ENCODE assay signal across 9 mouse cellular contexts in genomic region chr5:108836156-108836555, GRCm38 (mm10). TPM values are rescaled to one million over a fixed set of nuclear protein-coding genes. Genes with fewer than 3 reads are reported as not detected.
DNase-seq lines count a peak whose midpoint lies in the region; ATAC-seq and TF ChIP-seq lines count a peak whose summit lies in the region.
"Had no signal": no experiment of that assay in that cellular context is flagged by ENCODE, and none has a peak within 500 bp of the region (broad histone marks: within the 10 kb centered on the region; RNA-seq: fewer than 3 reads in every experiment).

No protein-coding gene starts in this region.

- H3K36me3 ChIP-seq in midbrain, embryonic 14.5 days (ENCODE audit: control insufficient read depth, insufficient read depth, low read length): no peaks in the 10 kb centered on the region
- H3K36me3 ChIP-seq in midbrain, embryonic 11.5 days (ENCODE audit: control insufficient read depth, insufficient read depth, low read length): no peaks in the 10 kb centered on the region
- H3K36me3 ChIP-seq in limb, embryonic 11.5 days (ENCODE audit: control insufficient read depth, insufficient read depth, low read length): no peaks in the 10 kb centered on the region
- H3K36me3 ChIP-seq in stomach, postnatal 0 days (ENCODE audit: control insufficient read depth, insufficient read depth, low read length): no peaks in the 10 kb centered on the region
- no peaks in the 10 kb centered on the region for H3K36me3 ChIP-seq in forebrain, embryonic 13.5 days (ENCODE audit: poor library complexity, severe bottlenecking)

- DNase-seq in midbrain, embryonic 14.5 days: peak; percentile 52
- no peak for DNase-seq in midbrain, embryonic 11.5 days (ENCODE audit: low spot score, missing footprints)
- DNase-seq in adrenal gland, postnatal 10 days: peak; percentile 49
- DNase-seq in limb, embryonic 11.5 days (ENCODE audit: low spot score): peak; percentile 28
- peak; percentile 28 for DNase-seq in stomach, postnatal 0 days (ENCODE audit: low spot score)
- DNase-seq in left cerebral cortex, postnatal 25 days (ENCODE audit: low spot score in 2 of 2): no peak

- no peak for TF ChIP-seq EP300 in stomach, postnatal 0 days (optimal IDR thresholded peaks at IDR 0.05)

- H3K4me2 ChIP-seq in midbrain, embryonic 14.5 days (ENCODE audit: low read length): no peak overlapping the region
- no peak overlapping the region for H3K4me2 ChIP-seq in midbrain, embryonic 11.5 days
- H3K4me2 ChIP-seq in limb, embryonic 11.5 days (ENCODE audit: low read depth, severe bottlenecking): no peak overlapping the region
- H3K4me2 ChIP-seq in stomach, postnatal 0 days (replicated peaks; ENCODE audit: low read depth): no peak overlapping the region
- no peak overlapping the region for H3K4me2 ChIP-seq in forebrain, embryonic 13.5 days

- intact Hi-C loops in left cerebral cortex, postnatal 25 days (cut with DNase I): no loop called here

- H3K27me3 ChIP-seq in midbrain, embryonic 14.5 days (ENCODE audit: control insufficient read depth, insufficient read depth, low read length): no peaks in the 10 kb centered on the region
- no peaks in the 10 kb centered on the region for H3K27me3 ChIP-seq in midbrain, embryonic 11.5 days (ENCODE audit: control insufficient read depth, insufficient read depth, low read length)
- no peaks in the 10 kb centered on the region for H3K27me3 ChIP-seq in limb, embryonic 11.5 days (ENCODE audit: control insufficient read depth, insufficient read depth, low read length)
- H3K27me3 ChIP-seq in stomach, postnatal 0 days (ENCODE audit: control insufficient read depth, insufficient read depth, low read length): no peaks in the 10 kb centered on the region
- H3K27me3 ChIP-seq in forebrain, embryonic 13.5 days: no peaks in the 10 kb centered on the region

- no peak for ATAC-seq in midbrain, embryonic 14.5 days (ENCODE audit: low FRiP score, low TSS enrichment)
- ATAC-seq in midbrain, embryonic 11.5 days (ENCODE audit: low FRiP score): no peak
- no peak for ATAC-seq in limb, embryonic 11.5 days (ENCODE audit: insufficient number of reproducible peaks, low FRiP score, low TSS enrichment, low read depth)
- no peak for ATAC-seq in stomach, postnatal 0 days (ENCODE audit: low FRiP score, low TSS enrichment)
- no peak for ATAC-seq in forebrain, embryonic 13.5 days

- H3K9ac ChIP-seq in midbrain, embryonic 14.5 days (replicated peaks; ENCODE audit: low read length): no peak overlapping the region
- H3K9ac ChIP-seq in midbrain, embryonic 11.5 days (ENCODE audit: low read length): no peak overlapping the region
- H3K9ac ChIP-seq in limb, embryonic 11.5 days (ENCODE audit: low read length): no peak overlapping the region
- no peak overlapping the region for H3K9ac ChIP-seq in stomach, postnatal 0 days (ENCODE audit: low read length)
- H3K9ac ChIP-seq in forebrain, embryonic 13.5 days: no peak overlapping the region

- H3K27ac ChIP-seq in midbrain, embryonic 14.5 days (replicated peaks; ENCODE audit: low read depth, low read length): no peak overlapping the region
- no peak overlapping the region for H3K27ac ChIP-seq in midbrain, embryonic 11.5 days (ENCODE audit: low read depth, low read length)
- no peak overlapping the region for H3K27ac ChIP-seq in limb, embryonic 11.5 days (replicated peaks; ENCODE audit: low read depth, low read length)
- H3K27ac ChIP-seq in stomach, postnatal 0 days (replicated peaks): no peak overlapping the region
- H3K27ac ChIP-seq in forebrain, embryonic 13.5 days: no peak overlapping the region

- 74% methylated on average over 1 of the region's 1 CpGs for WGBS in midbrain, embryonic 14.5 days
- 86% methylated on average over 1 of the region's 1 CpGs for WGBS in midbrain, embryonic 11.5 days
- WGBS in limb, embryonic 11.5 days: 89% methylated on average over 1 of the region's 1 CpGs
- 52% methylated on average over 1 of the region's 1 CpGs for WGBS in stomach, postnatal 0 days
- 79% methylated on average over 1 of the region's 1 CpGs for WGBS in forebrain, embryonic 13.5 days

- H3K4me3 ChIP-seq in midbrain, embryonic 14.5 days (replicated peaks; ENCODE audit: low read depth, low read length): no peak overlapping the region
- no peak overlapping the region for H3K4me3 ChIP-seq in midbrain, embryonic 11.5 days (ENCODE audit: low read depth, low read length)
- no peak overlapping the region for H3K4me3 ChIP-seq in limb, embryonic 11.5 days (ENCODE audit: low read depth, low read length)
- H3K4me3 ChIP-seq in stomach, postnatal 0 days (ENCODE audit: low read depth, low read length): no peak overlapping the region
- no peak overlapping the region for H3K4me3 ChIP-seq in forebrain, embryonic 13.5 days

- TF ChIP-seq CTCF in stomach, postnatal 0 days (IDR thresholded peaks at IDR 0.05; ENCODE audit: low read depth): peak; percentile 65

- H3K9me3 ChIP-seq in midbrain, embryonic 14.5 days (ENCODE audit: control insufficient read depth, low read length): no peaks in the 10 kb centered on the region
- H3K9me3 ChIP-seq in midbrain, embryonic 11.5 days (ENCODE audit: control insufficient read depth, low read length): no peaks in the 10 kb centered on the region
- no peaks in the 10 kb centered on the region for H3K9me3 ChIP-seq in limb, embryonic 11.5 days (ENCODE audit: control insufficient read depth, low read length)
- no peaks in the 10 kb centered on the region for H3K9me3 ChIP-seq in stomach, postnatal 0 days (ENCODE audit: control insufficient read depth, low read length)
- H3K9me3 ChIP-seq in forebrain, embryonic 13.5 days (replicated peaks): no peaks in the 10 kb centered on the region

- H3K4me1 ChIP-seq in midbrain, embryonic 14.5 days (ENCODE audit: control insufficient read depth, insufficient read depth, low read length): no peaks in the 10 kb centered on the region
- H3K4me1 ChIP-seq in midbrain, embryonic 11.5 days (ENCODE audit: control insufficient read depth, insufficient read depth, low read length): no peaks in the 10 kb centered on the region
- no peaks in the 10 kb centered on the region for H3K4me1 ChIP-seq in limb, embryonic 11.5 days (ENCODE audit: control insufficient read depth, insufficient read depth, low read length)
- H3K4me1 ChIP-seq in stomach, postnatal 0 days (replicated peaks; ENCODE audit: control insufficient read depth, insufficient read depth): no peaks in the 10 kb centered on the region
- no peaks in the 10 kb centered on the region for H3K4me1 ChIP-seq in forebrain, embryonic 13.5 days

RNA-seq across cellular contexts. Expression of gene Vmn2r9, which starts 16.2 kb away (rescaled TPM):
- polyA plus RNA-seq in midbrain, embryonic 14.5 days (2014; fragmentation: Nextera tagmentation; extraction: Ambion mirVana): not detected in 2 replicates
- not detected in 2 replicates for polyA plus RNA-seq in midbrain, embryonic 11.5 days (2014; fragmentation: Nextera tagmentation; extraction: Ambion mirVana)
- not detected for total RNA-seq in adrenal gland, postnatal 10 days (2021)
- polyA plus RNA-seq in limb, embryonic 11.5 days (2014; fragmentation: Nextera tagmentation; extraction: Ambion mirVana): not detected in 2 replicates
- polyA plus RNA-seq in stomach, postnatal 0 days (2015; fragmentation: Nextera tagmentation; extraction: Ambion mirVana): not detected in 2 replicates
- polyA plus RNA-seq in forebrain, embryonic 13.5 days (2015; fragmentation: Nextera tagmentation; extraction: Ambion mirVana): not detected in 2 replicates
- not detected for total RNA-seq in left cerebral cortex, postnatal 25 days (2021)
- polyA plus RNA-seq: large intestine, adult 2 months; stomach, embryonic 14.5 days had no signal

RNA-seq across cellular contexts. Expression of gene Vmn2r8, which starts 27.5 kb away (rescaled TPM):
- not detected in 2 replicates for polyA plus RNA-seq in midbrain, embryonic 14.5 days (2014; fragmentation: Nextera tagmentation; extraction: Ambion mirVana)
- not detected in 2 replicates for polyA plus RNA-seq in midbrain, embryonic 11.5 days (2014; fragmentation: Nextera tagmentation; extraction: Ambion mirVana)
- not detected for total RNA-seq in adrenal gland, postnatal 10 days (2021)
- polyA plus RNA-seq in limb, embryonic 11.5 days (2014; fragmentation: Nextera tagmentation; extraction: Ambion mirVana): not detected in 2 replicates
- polyA plus RNA-seq in stomach, postnatal 0 days (2015; fragmentation: Nextera tagmentation; extraction: Ambion mirVana): not detected in 2 replicates
- not detected in 2 replicates for polyA plus RNA-seq in forebrain, embryonic 13.5 days (2015; fragmentation: Nextera tagmentation; extraction: Ambion mirVana)
- total RNA-seq in left cerebral cortex, postnatal 25 days (2021): not detected
- polyA plus RNA-seq: large intestine, adult 2 months; stomach, embryonic 14.5 days had no signal

RNA-seq across cellular contexts. Expression of gene Tmed11, which starts 41.0 kb away (rescaled TPM):
- polyA plus RNA-seq in midbrain, embryonic 14.5 days (2014; fragmentation: Nextera tagmentation; extraction: Ambion mirVana): not detected in 2 replicates
- not detected in 2 replicates for polyA plus RNA-seq in midbrain, embryonic 11.5 days (2014; fragmentation: Nextera tagmentation; extraction: Ambion mirVana)
- total RNA-seq in adrenal gland, postnatal 10 days (2021): not detected
- not detected in 2 replicates for polyA plus RNA-seq in limb, embryonic 11.5 days (2014; fragmentation: Nextera tagmentation; extraction: Ambion mirVana)
- polyA plus RNA-seq in stomach, postnatal 0 days (2015; fragmentation: Nextera tagmentation; extraction: Ambion mirVana): 0.12 TPM in 1 of 2 replicates, not detected in the other
- not detected in 2 replicates for polyA plus RNA-seq in forebrain, embryonic 13.5 days (2015; fragmentation: Nextera tagmentation; extraction: Ambion mirVana)
- not detected for total RNA-seq in left cerebral cortex, postnatal 25 days (2021)
- polyA plus RNA-seq: large intestine, adult 2 months; stomach, embryonic 14.5 days had no signal

Comparison
In these comparisons a context has a peak if more than half of its experiments do, and no peak if none do; other contexts are left out.
1. DNase-seq: peak in midbrain, embryonic 14.5 days (single experiment), adrenal gland, postnatal 10 days (single experiment), limb, embryonic 11.5 days (single experiment) and stomach, postnatal 0 days (single experiment); none in midbrain, embryonic 11.5 days (single experiment) and left cerebral cortex, postnatal 25 days (0 of 2).